Comparison of ENCODE assay signal across 8 mouse cellular contexts in genomic region chr7:43562006-43562633, GRCm38 (mm10). TPM values are rescaled to one million over a fixed set of nuclear protein-coding genes. Genes with fewer than 3 reads are reported as not detected.
DNase-seq lines count a peak whose midpoint lies in the region; ATAC-seq lines count a peak whose summit lies in the region.

Gene Zfp658, plus strand, starts transcription at chr7:43562256.

- ATAC-seq in activated CD4-positive, CD25-positive, alpha-beta regulatory T cell, adult 4 months: peak; percentile 97
- ATAC-seq in common myeloid progenitor, adult 5-6 weeks (replicated peaks; ENCODE audit: low read depth, poor library complexity, severe bottlenecking): peak; percentile 85
- peak; percentile 81 for ATAC-seq in megakaryocyte, adult 5-6 weeks (ENCODE audit: poor library complexity, severe bottlenecking)

- peak; percentile 80 for DNase-seq in gastrocnemius, postnatal 14 days
- DNase-seq in induced T-regulatory cell, adult 2 months (ENCODE audit: low read depth): peak; percentile 96
- peak; percentile 64 to 84 for DNase-seq in left cerebral cortex, adult 8-10 months (ENCODE audit: low spot score in 2 of 2)
- peak; percentile 89 for DNase-seq in right cerebral cortex, adult 18-20 months
- DNase-seq in urinary bladder, adult 2 months (ENCODE audit: low spot score): peak; percentile 46

- intact Hi-C loops in gastrocnemius, postnatal 14 days (cut with DNase I; ENCODE audit: low total_unique reads): no loop called here

RNA-seq across cellular contexts. Expression of gene Zfp658, which starts in this region (rescaled TPM):
- polyA plus RNA-seq in activated CD4-positive, CD25-positive, alpha-beta regulatory T cell, adult 4 months (2017; shearing (Covaris generic)): 1 to 10 TPM; 3.2 to 3.4 TPM
- 1.4 and 1.5 TPM in 2 replicates for total RNA-seq in common myeloid progenitor, adult 5-6 weeks (2017)
- under 1 TPM; 0.64 to 0.88 TPM for total RNA-seq in gastrocnemius, postnatal 14 days (2021)
- 1 to 10 TPM; 3.8 to 6.1 (median 4.7) TPM for total RNA-seq in left cerebral cortex, adult 8-10 months (2022)
- 6.3 and 8.1 TPM in 2 replicates for total RNA-seq in megakaryocyte, adult 5-6 weeks (2015)
- 6.9 and 7.4 TPM in 2 replicates for total RNA-seq in megakaryocyte, adult 5-6 weeks (2017)
- polyA plus RNA-seq in urinary bladder, adult 2 months (2012; rRNA removed): 4.0 and 4.3 TPM in 2 replicates

Comparison
In these comparisons a context has a peak if more than half of its experiments do, and no peak if none do; other contexts are left out.
1. Peak in every context shown above with its lines: DNase-seq and ATAC-seq.
2. Peak in DNase-seq in gastrocnemius, postnatal 14 days; RNA of the gene not detected or under 1 TPM.
3. DNase-seq: peak in every context shown above with its lines; median percentile 96 in induced T-regulatory cell, adult 2 months; 89 in right cerebral cortex, adult 18-20 months; 80 in gastrocnemius, postnatal 14 days; 74 in left cerebral cortex, adult 8-10 months; 46 in urinary bladder, adult 2 months.